Mouse (Mus musculus): ENCODE data around the gene Tgoln1. TPM values are rescaled to one million over a fixed set of nuclear protein-coding genes. Genes with fewer than 3 reads are reported as not detected.

Tgoln1 gene
- polyA plus RNA-seq, 3 experiments from 2014 or later = 103 to 111 (median 108) TPM

GRCm38 (mm10) chr6:72593011-72593803 lies 23.6 kb downstream of the Tgoln1 start:
- no peak for ATAC-seq

GRCm38 (mm10) chr6:72590111-72590510 lies 26.7 kb downstream of the Tgoln1 start:
- ATAC-seq = no peak

- no peak for ATAC-seq
These were observed 28.5 kb downstream of the Tgoln1 start for GRCm38 (mm10) chr6:72588307-72588706.

- no peak for ATAC-seq
These were observed 30.1 kb downstream of the Tgoln1 start for GRCm38 (mm10) chr6:72586701-72587100.

- ATAC-seq = no peak
These were observed 32.6 kb downstream of the Tgoln1 start for GRCm38 (mm10) chr6:72584154-72584553.

GRCm38 (mm10) chr6:72583211-72583839 lies 33.5 kb downstream of the Tgoln1 start:
- no peak for ATAC-seq

- no peak for ATAC-seq
These were observed 35.0 kb downstream of the Tgoln1 start for GRCm38 (mm10) chr6:72581625-72582382.

- no peak for ATAC-seq
These were observed 40.8 kb downstream of the Tgoln1 start for GRCm38 (mm10) chr6:72576041-72576440.

GRCm38 (mm10) chr6:72571826-72572225 lies 45.0 kb downstream of the Tgoln1 start:
- ATAC-seq = no peak

GRCm38 (mm10) chr6:72570644-72571397 lies 46.0 kb downstream of the Tgoln1 start:
- no peak for ATAC-seq

- no peak for ATAC-seq
These were observed 48.1 kb downstream of the Tgoln1 start for GRCm38 (mm10) chr6:72568736-72569135.

GRCm38 (mm10) chr6:72567508-72567907 lies 49.3 kb downstream of the Tgoln1 start:
- no peak for ATAC-seq

GRCm38 (mm10) chr6:72566044-72566443 lies 50.8 kb downstream of the Tgoln1 start:
- ATAC-seq = peak; percentile 95

GRCm38 (mm10) chr6:72565506-72565905 lies 51.3 kb downstream of the Tgoln1 start:
- no peak for ATAC-seq

- no peak for ATAC-seq
These were observed 53.9 kb downstream of the Tgoln1 start for GRCm38 (mm10) chr6:72562894-72563293.

GRCm38 (mm10) chr6:72562486-72562885 lies 54.3 kb downstream of the Tgoln1 start:
- ATAC-seq = no peak

- no peak for ATAC-seq
These were observed 56.0 kb downstream of the Tgoln1 start for GRCm38 (mm10) chr6:72560801-72561200.

Other genes with a start within 250 kb of the Tgoln1 start
- 10 to 100 TPM; 67.7 to 70.9 (median 69.7) TPM for gene Vamp5, start 236.5 kb downstream of the Tgoln1 start, polyA plus RNA-seq (2017; shearing (Covaris generic))
- 100 to 1,000 TPM; 338 to 440 (median 338) TPM for gene Vamp8, start 226.3 kb downstream of the Tgoln1 start, polyA plus RNA-seq (2017; shearing (Covaris generic))
- 1 to 10 TPM; 5.6 to 6.5 (median 5.9) TPM for gene Ggcx, start 202.7 kb downstream of the Tgoln1 start, polyA plus RNA-seq (2017; shearing (Covaris generic))
- gene Mat2a, start 177.4 kb downstream of the Tgoln1 start, polyA plus RNA-seq (2017; shearing (Covaris generic)) = 100 to 1,000 TPM; 217 to 228 (median 219) TPM
- gene Sh2d6, start 95.3 kb downstream of the Tgoln1 start, polyA plus RNA-seq (2017; shearing (Covaris generic)) = not detected
- 100 to 1,000 TPM; 499 to 613 (median 536) TPM for gene Capg, start 72.6 kb downstream of the Tgoln1 start, polyA plus RNA-seq (2017; shearing (Covaris generic))
- 10 to 100 TPM; 13.7 to 24.3 (median 20.6) TPM for gene Elmod3, start 18.6 kb downstream of the Tgoln1 start, polyA plus RNA-seq (2017; shearing (Covaris generic))
- 1 to 10 TPM; 3.9 to 5.5 (median 4.1) TPM for gene Retsat, start 18.5 kb downstream of the Tgoln1 start, polyA plus RNA-seq (2017; shearing (Covaris generic))
- gene Tcf7l1, start 172.3 kb upstream of the Tgoln1 start, polyA plus RNA-seq (2017; shearing (Covaris generic)) = 1 to 10 TPM in 1 of 3 experiments, under 1 TPM in 2; 0.24 to 1.2 (median 0.78) TPM

Measured in inflammation-experienced regulatory T-cells, adult 6 months (primary cell).